Mouse (Mus musculus) heart, postnatal 14 days (tissue): ENCODE data around the gene Htr5a. TPM values are rescaled to one million over a fixed set of nuclear protein-coding genes. Genes with fewer than 3 reads are reported as not detected.

Experiments
- DNase-seq, 2 experiments: peaks; one replicate each; pipeline ENCODE4 v3.0.0; 2021 to 2022
- intact Hi-C: fragments of 180-260 bp; cut with DNase I; formaldehyde crosslinking; loops from one replicate; pipeline ENCODE4 v1.15.1; 2025
- long read RNA-seq, 2 experiments: library from polyadenylated mRNA; stranded (forward); transcript quantifications; one replicate each; pipeline ENCODE4 v2.0.0; 2021
- total RNA-seq, 2 experiments: library from RNA; stranded (reverse); gene quantifications; 2 replicates each; pipeline ENCODE4 v1.2.3; 2021

Htr5a gene
- not detected for total RNA-seq
- long read RNA-seq, experiment 1: 0 reads
- long read RNA-seq, experiment 2: 0 reads

- peak in 1 of 2 experiments; percentile 6 for DNase-seq
- intact Hi-C loops: no loop called here
These were observed at the start of gene Htr5a for GRCm38 (mm10) chr5:27841701-27842295. Htr5a (plus strand) TSS chr5:27842149.

GRCm38 (mm10) chr5:27792173-27792470, 49.8 kb upstream of the Htr5a start:
- no peak for DNase-seq
- intact Hi-C loops: loop anchor here (5.0 kb wide), 1 partner anchor 280 kb away; the partner anchor contains the start of gene Insig1

DNA sequence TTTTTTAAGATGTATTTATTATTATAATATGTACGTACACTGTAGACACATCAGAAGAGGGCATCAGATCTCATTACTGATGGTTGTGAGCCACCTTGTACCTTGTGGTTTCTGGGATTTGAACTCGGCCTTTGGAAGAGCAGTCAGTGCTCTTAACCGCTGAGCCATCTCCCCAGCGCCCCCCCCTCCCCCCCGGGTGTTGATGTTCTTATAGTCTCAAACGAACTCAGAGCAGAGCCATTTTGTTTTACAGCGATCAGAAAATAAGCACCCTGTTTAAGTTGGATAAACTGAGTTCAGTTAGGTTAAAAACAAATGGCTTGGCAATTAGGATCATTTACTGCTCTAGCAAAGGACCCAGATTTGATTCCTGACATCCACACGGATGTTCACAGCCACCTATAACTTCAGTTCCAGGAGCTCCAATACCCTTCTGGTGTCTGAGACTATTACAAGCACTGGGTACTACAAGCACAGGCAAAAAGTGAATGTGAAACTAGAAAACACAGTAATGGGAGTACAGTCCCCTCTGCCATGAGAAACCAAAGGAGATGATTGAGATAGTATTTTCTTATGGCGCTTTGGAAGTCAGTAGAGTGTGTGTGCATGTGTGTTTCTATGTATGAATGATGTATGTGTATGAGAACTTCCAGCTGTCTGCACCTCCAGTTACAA, 49.3 kb upstream of the Htr5a start:
- intact Hi-C loops: loop anchor here (5.0 kb wide), 1 partner anchor 280 kb away; the partner anchor contains the start of gene Insig1

DNA sequence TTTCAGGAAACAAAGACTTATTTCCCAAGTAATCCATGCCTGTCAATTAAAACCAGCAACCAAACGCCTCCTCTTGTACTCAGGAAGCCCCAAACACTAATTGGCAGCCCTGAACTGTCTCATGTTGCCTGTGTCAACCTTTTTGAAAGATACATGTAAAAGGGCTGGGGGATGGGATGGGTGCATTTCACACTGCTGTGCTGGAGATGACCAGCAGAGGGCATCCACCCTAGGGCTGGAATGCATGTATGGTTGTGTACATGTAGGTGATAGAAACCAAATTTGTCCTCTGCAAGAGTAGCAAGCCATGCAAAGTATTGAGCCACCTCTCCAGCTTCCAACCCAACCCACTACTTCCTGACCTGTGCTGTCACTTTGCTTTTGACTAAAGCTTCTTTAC, 48.0 kb upstream of the Htr5a start:
- peak; percentile 61 to 79 for DNase-seq
- intact Hi-C loops: loop anchor here (5.0 kb wide), 1 partner anchor 278 kb away; the partner anchor contains the start of gene Insig1

More for the DNA sequence above, 49.3 kb upstream of the Htr5a start:
- DNase-seq: no peak

DNA sequence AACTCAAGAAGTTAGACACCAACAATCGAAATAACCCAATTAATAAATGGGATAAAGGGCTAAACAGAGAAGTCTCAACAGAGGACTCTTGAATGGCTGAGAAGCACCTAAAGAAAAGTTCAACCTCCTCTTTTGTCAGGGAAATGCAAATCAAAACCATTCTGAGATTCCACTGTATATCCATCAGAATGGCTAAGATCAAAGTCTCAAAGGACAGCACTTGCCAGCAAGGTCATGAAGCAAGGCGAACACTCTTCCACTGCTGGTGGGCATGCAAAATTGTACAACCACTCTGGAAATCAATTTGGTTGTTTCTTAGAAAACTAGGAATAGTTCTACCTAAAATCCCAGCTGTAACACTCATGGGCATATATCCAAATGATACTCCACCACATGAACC, 27.7 kb upstream of the Htr5a start:
- DNase-seq: no peak
- intact Hi-C loops: no loop called here

DNA sequence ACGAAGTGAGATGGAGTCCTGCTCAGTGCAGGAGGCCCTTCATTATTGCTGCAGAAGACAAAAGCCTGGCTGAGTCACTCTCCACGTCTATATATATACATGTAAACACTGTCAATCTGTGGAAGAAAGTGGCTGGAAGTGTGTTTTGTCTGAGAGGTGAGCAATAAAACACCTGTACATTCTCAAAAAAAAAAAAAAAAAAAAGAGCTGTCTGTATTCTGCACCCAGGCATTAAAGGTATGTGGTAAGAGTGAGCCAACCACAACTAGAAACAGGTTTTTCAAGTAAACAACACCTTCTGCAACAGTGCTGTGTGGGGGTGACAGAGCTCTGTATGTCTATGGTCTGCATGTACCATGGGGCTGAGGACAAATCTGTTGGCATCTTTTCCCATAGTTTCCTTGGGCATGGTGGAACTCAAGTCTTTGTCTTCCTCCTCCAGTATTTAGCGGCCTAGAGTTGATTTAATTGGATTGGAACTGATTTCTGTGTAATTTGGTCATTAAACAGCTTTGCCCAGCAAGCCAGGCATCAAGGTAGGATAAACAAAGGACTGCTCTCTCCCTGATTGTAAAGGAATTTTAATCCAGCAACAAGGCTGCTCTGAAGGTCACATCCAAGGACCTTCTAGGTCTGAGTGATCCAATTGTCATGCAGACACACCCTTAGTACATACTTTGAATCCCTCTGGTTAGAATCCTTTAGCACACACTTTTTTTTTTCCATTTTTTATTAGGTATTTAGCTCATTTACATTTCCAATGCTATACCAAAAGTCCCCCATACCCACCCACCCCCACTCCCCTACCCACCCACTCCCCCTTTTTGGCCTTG, 22.9 kb upstream of the Htr5a start:
- DNase-seq: no peak
- intact Hi-C loops: no loop called here

DNA sequence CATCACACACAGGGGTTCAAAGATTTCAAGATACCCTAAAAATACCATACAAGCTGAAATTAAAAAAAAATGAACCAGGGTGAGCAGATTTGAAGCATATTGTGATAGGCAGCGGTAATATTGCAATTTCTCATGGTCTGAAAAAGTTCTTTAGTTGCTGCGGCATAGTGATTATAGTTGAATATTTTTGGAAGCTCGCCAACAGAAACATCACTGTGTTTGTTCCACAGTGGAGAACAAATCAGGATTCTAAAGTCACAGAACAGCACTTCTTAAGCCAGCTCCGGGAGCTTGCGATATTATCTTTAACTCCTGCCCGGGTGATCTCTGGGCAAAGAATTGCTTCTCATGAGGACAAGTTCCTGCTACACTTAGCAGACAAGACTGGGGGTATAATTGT, 20.8 kb upstream of the Htr5a start:
- intact Hi-C loops: no loop called here

GRCm38 (mm10) chr5:27827971-27828370, 14.0 kb upstream of the Htr5a start:
- intact Hi-C loops: no loop called here

More for the DNA sequence above, 20.8 kb upstream of the Htr5a start:
- no peak for DNase-seq

DNA sequence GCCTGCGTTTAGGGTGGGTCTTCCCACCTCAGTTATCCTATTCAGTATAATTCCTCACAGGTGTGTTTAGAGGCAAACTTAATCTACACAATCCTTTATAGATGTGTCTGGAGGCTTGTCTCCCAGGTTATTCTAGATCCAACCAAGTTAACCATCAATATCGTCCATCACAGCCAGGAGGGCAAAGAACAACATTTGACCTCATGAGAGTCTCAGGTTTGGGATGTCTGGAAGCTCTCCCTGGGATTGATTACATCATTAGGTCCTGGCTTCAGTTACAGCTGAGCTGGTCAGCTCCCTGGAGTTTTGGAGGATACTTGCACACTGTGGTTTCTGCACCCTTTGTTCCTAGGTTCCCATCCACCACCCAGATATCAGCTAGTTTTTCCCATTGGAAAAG, 6.9 kb upstream of the Htr5a start:
- DNase-seq: no peak
- intact Hi-C loops: no loop called here

More at GRCm38 (mm10) chr5:27827971-27828370, 14.0 kb upstream of the Htr5a start:
- DNase-seq: no peak

GRCm38 (mm10) chr5:27838061-27838460, 3.9 kb upstream of the Htr5a start:
- intact Hi-C loops: no loop called here

DNA sequence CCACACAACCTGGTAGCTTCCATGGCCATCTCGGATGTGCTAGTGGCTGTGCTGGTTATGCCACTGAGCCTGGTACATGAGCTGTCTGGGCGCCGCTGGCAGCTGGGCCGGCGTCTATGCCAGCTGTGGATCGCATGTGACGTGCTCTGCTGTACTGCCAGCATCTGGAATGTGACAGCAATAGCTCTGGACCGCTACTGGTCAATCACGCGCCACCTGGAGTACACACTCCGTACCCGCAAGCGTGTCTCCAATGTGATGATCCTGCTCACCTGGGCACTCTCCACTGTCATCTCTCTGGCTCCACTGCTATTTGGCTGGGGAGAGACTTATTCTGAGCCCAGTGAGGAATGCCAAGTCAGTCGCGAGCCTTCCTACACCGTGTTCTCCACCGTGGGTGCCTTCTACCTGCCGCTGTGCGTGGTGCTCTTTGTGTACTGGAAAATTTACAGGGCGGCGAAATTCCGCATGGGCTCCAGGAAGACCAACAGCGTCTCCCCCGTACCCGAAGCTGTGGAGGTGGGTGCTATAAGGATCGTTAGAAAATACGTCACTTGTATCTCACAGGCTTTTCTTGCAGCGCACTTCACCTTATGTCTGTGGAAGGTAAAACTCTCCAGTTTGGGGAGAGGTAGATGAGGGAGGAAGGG, 847 bp downstream of the Htr5a start:
- intact Hi-C loops: no loop called here
- DNase-seq: no peak

More at GRCm38 (mm10) chr5:27838061-27838460, 3.9 kb upstream of the Htr5a start:
- no peak for DNase-seq

- intact Hi-C loops: no loop called here
- no peak for DNase-seq
These were observed 5.0 kb downstream of the Htr5a start for GRCm38 (mm10) chr5:27846979-27847378.

- intact Hi-C loops: loop anchor here (5.0 to 10.0 kb wide), 2 partner anchors 141 to 238 kb away; no protein-coding TSS in a partner anchor
- DNase-seq: peak in 1 of 2 experiments; percentile 7
These were observed 12.3 kb downstream of the Htr5a start for GRCm38 (mm10) chr5:27854290-27854689.

DNA sequence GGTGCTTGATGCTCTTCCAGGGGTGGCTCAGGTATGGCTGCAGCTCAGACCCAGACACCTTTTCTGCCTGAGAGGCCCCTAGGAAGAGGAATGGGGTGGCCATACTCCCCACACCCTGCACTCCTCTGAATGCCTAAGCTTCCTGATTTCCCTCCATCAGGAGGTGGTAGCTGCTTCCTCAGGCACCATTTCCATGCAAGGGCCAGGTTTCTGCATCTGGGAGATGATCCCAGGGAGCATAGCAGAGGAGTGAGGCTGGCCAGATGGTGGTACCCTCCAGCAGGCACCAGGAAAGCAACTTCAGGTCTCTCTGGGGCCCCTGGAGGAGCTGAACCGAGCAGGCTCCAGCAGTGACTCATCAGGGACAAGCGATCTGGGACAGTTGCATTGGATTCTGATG, 13.8 kb downstream of the Htr5a start:
- intact Hi-C loops: loop anchor here (10.0 kb wide), 1 partner anchor 139 kb away; no protein-coding TSS in a partner anchor
- DNase-seq: no peak

GRCm38 (mm10) chr5:27873240-27874082, 31.5 kb downstream of the Htr5a start:
- no peak for DNase-seq
- intact Hi-C loops: no loop called here

GRCm38 (mm10) chr5:27874211-27874610, 32.3 kb downstream of the Htr5a start:
- no peak for DNase-seq
- intact Hi-C loops: no loop called here

GRCm38 (mm10) chr5:27875341-27876105, 33.6 kb downstream of the Htr5a start:
- DNase-seq: no peak
- intact Hi-C loops: no loop called here

GRCm38 (mm10) chr5:27878356-27878755, 36.4 kb downstream of the Htr5a start:
- intact Hi-C loops: no loop called here
- DNase-seq: no peak

- intact Hi-C loops: no loop called here
- no peak for DNase-seq
These were observed 37.8 kb downstream of the Htr5a start for GRCm38 (mm10) chr5:27879726-27880125.
